Mouse (Mus musculus): ENCODE measurements around the gene Nav2.

- TF ChIP-seq CTCF (IDR thresholded peaks at IDR 0.05; ENCODE audit: borderline replicate concordance, insufficient read depth, low read depth, low read length) (no peak), POLR2A (IDR thresholded peaks at IDR 0.05; ENCODE audit: borderline replicate concordance, insufficient read depth, low read length) (no peak)
These were observed 290.9 kb downstream of the Nav2 start for GRCm38 (mm10) chr7:49199366-49199765.

Measured in cerebellum, adult 2 months (tissue).